Mouse (Mus musculus) B cell, adult 2 months (primary cell): Measurements from ENCODE around the gene Bbs9.

ENCODE experiments used
- DNase-seq, 2 experiments: peaks; one replicate each; pipeline ENCODE4 v3.0.0; 2022

The Bbs9 gene

GRCm38 (mm10) chr9:22537767-22538373, 62.4 kb downstream of the Bbs9 start:
- no peak for DNase-seq

GRCm38 (mm10) chr9:22539546-22539945, 64.0 kb downstream of the Bbs9 start:
- DNase-seq: no peak

GRCm38 (mm10) chr9:22541130-22541529, 65.6 kb downstream of the Bbs9 start:
- DNase-seq: no peak

GRCm38 (mm10) chr9:22543467-22543866, 68.0 kb downstream of the Bbs9 start:
- DNase-seq: no peak

- DNase-seq: no peak
Measured at GRCm38 (mm10) chr9:22544349-22545341, 69.1 kb downstream of the Bbs9 start.

GRCm38 (mm10) chr9:22551273-22551672, 75.8 kb downstream of the Bbs9 start:
- no peak for DNase-seq

- no peak for DNase-seq
Measured at GRCm38 (mm10) chr9:22556076-22556475, 80.6 kb downstream of the Bbs9 start.

- peak; percentile 80 to 83 for DNase-seq
Measured at GRCm38 (mm10) chr9:22557467-22557866, 82.0 kb downstream of the Bbs9 start.

GRCm38 (mm10) chr9:22563612-22564347, 88.3 kb downstream of the Bbs9 start:
- DNase-seq: no peak

- no peak for DNase-seq
Measured at GRCm38 (mm10) chr9:22567726-22568125, 92.2 kb downstream of the Bbs9 start.

- DNase-seq: no peak
Measured at GRCm38 (mm10) chr9:22576426-22577139, 101.1 kb downstream of the Bbs9 start.

GRCm38 (mm10) chr9:22578266-22578665, 102.8 kb downstream of the Bbs9 start:
- no peak for DNase-seq

GRCm38 (mm10) chr9:22584221-22584620, 108.7 kb downstream of the Bbs9 start:
- DNase-seq: no peak

GRCm38 (mm10) chr9:22593032-22593431, 117.5 kb downstream of the Bbs9 start:
- DNase-seq: peak; percentile 6 to 9

- no peak for DNase-seq
Measured at GRCm38 (mm10) chr9:22596650-22597049, 121.1 kb downstream of the Bbs9 start.

GRCm38 (mm10) chr9:22613271-22613824, 137.8 kb downstream of the Bbs9 start:
- DNase-seq: no peak

GRCm38 (mm10) chr9:22619245-22619644, 143.7 kb downstream of the Bbs9 start:
- DNase-seq: no peak

- DNase-seq: peak; percentile 65 to 68
Measured at GRCm38 (mm10) chr9:22624966-22625365, 149.5 kb downstream of the Bbs9 start.

- DNase-seq: no peak
Measured at GRCm38 (mm10) chr9:22626014-22626413, 150.5 kb downstream of the Bbs9 start.

GRCm38 (mm10) chr9:22627912-22628311, 152.4 kb downstream of the Bbs9 start:
- no peak for DNase-seq

GRCm38 (mm10) chr9:22632800-22633485, 157.4 kb downstream of the Bbs9 start:
- no peak for DNase-seq

GRCm38 (mm10) chr9:22638502-22638901, 163.0 kb downstream of the Bbs9 start:
- DNase-seq: peak; percentile 33 to 52
